Mouse (Mus musculus): ENCODE results near the gene R3hcc1l. TPM values are rescaled to one million over a fixed set of nuclear protein-coding genes. Genes with fewer than 3 reads are reported as not detected.

R3hcc1l gene
- polyA plus RNA-seq, 1 experiment from 2014 or later, result 26.3 TPM

DNA sequence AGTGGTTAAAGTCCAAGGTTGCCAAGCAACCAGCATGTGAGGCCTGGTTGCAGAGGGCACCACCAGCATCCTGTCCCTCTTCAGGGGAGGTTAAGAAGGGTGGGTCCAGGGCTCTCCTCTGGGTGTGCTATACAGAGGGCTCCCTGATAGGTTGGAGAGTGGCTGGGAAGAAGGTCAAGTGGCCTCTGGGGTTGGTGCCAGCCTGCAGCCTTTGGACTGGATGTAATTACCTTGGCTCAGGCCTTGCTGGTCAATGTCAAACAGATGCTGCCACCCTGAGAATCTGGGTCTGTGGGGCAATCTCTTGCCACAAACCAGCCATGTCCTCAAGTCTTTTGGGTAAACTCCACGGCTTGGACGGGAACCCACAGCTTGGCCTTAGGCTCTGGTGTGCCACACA, 82.9 kb downstream of the R3hcc1l start:
- peak; percentile 70 for DNase-seq (ENCODE audit: low spot score, missing footprints)
- H3K4me1 ChIP-seq (ENCODE audit: control insufficient read depth, insufficient read depth, low read length), result no peaks in the 10 kb centered on the region
- H3K27me3 ChIP-seq (ENCODE audit: control insufficient read depth, insufficient read depth, low read length), result no peaks in the 10 kb centered on the region
- H3K36me3 ChIP-seq (ENCODE audit: control insufficient read depth, insufficient read depth, low read length), result no peaks in the 10 kb centered on the region
- 92% methylated on average over 2 of the region's 2 CpGs for WGBS
- no peak overlapping the region for H3K9ac ChIP-seq (ENCODE audit: low read length)
- no peak for ATAC-seq (ENCODE audit: low FRiP score)
- H3K27ac ChIP-seq (ENCODE audit: low read depth, low read length), result no peak overlapping the region
- no peak overlapping the region for H3K4me2 ChIP-seq
- no peaks in the 10 kb centered on the region for H3K9me3 ChIP-seq (ENCODE audit: control insufficient read depth, low read length)
- no peak overlapping the region for H3K4me3 ChIP-seq (ENCODE audit: low read depth, low read length)

DNA sequence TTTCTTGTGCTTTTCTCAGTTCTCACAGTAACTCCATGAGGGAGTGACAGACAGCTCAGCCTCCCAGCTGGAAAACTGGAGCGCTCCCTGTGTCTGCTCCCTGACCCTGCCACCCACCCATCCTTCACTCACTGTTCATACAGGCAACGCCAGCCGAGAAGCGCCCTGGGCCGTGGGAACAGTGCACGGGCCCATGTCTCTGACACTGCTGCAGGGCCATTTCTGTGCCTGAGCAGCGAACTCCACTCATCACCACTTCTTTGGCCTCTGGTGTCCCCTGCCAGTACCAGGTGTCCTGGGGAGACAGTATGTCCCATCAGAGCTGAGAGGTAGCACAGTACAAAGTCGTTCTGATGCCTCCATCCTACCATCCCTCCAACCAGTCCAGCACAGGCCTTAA, 83.5 kb downstream of the R3hcc1l start:
- H3K4me2 ChIP-seq, result no peak overlapping the region
- no peak for ATAC-seq (ENCODE audit: low FRiP score)

DNA sequence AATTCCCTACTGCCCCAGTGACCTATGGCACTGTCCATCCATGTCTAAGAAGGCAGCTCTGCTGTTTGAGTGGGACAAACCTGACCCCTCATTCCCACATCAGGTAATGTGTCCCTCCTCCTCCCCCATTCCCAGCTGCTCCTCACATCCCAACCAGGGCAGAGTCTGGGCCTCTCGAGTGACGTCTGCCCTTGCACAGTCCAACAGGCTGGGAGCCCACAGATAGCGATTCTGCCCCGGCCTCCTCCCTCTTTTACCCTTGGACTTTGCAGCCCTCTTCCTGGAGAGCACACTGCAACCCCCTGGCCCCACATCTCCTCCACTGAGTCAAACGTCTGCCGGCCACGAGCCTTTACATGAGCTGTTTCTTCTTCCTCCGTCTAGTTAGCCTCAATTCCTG, 84.0 kb downstream of the R3hcc1l start:
- Histone ChIP-seq H3K27ac (ENCODE audit: low read depth, low read length) (no peak overlapping the region), H3K4me1 (ENCODE audit: control insufficient read depth, insufficient read depth, low read length) (no peaks in the 10 kb centered on the region), H3K4me3 (ENCODE audit: low read depth, low read length) (no peak overlapping the region), H3K27me3 (ENCODE audit: control insufficient read depth, insufficient read depth, low read length) (no peaks in the 10 kb centered on the region), H3K9me3 (ENCODE audit: control insufficient read depth, low read length) (no peaks in the 10 kb centered on the region), H3K9ac (ENCODE audit: low read length) (no peak overlapping the region), H3K36me3 (ENCODE audit: control insufficient read depth, insufficient read depth, low read length) (no peaks in the 10 kb centered on the region), H3K4me2 (no peak overlapping the region)
- peak; percentile 56 for DNase-seq (ENCODE audit: low spot score, missing footprints)
- WGBS, result 80% methylated on average over 8 of the region's 8 CpGs
- ATAC-seq (ENCODE audit: low FRiP score), result no peak

More for the DNA sequence above, 83.5 kb downstream of the R3hcc1l start:
- Histone ChIP-seq H3K9me3 (ENCODE audit: control insufficient read depth, low read length) (no peaks in the 10 kb centered on the region), H3K36me3 (ENCODE audit: control insufficient read depth, insufficient read depth, low read length) (no peaks in the 10 kb centered on the region), H3K4me3 (ENCODE audit: low read depth, low read length) (no peak overlapping the region), H3K9ac (ENCODE audit: low read length) (no peak overlapping the region), H3K4me1 (ENCODE audit: control insufficient read depth, insufficient read depth, low read length) (no peaks in the 10 kb centered on the region), H3K27ac (ENCODE audit: low read depth, low read length) (no peak overlapping the region), H3K27me3 (ENCODE audit: control insufficient read depth, insufficient read depth, low read length) (no peaks in the 10 kb centered on the region)
- 84% methylated on average over 8 of the region's 8 CpGs for WGBS
- DNase-seq (ENCODE audit: low spot score, missing footprints), result peak; percentile 72

DNA sequence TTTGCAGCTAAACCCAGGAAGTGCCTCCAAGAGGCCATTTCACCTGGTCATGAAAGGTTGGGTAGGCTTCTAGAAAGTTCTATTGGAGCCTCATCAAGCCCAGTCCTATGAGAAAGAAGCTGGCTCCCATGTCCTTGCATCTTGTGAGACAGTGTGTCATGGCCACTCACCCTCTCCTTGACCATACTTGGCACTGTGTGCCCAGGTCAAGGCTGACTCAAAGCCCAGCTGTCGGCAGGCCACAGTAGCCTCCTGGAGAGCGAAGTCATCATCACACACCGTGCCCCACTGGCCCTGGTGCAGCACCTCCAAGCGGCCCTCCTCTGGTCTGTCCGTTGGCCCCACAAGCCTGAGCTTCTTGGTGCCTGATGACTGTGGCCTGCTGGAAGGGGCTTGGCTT, 89.5 kb downstream of the R3hcc1l start:
- Histone ChIP-seq H3K4me2 (no peak overlapping the region), H3K27ac (ENCODE audit: low read depth, low read length) (no peak overlapping the region), H3K4me3 (ENCODE audit: low read depth, low read length) (no peak overlapping the region), H3K4me1 (ENCODE audit: control insufficient read depth, insufficient read depth, low read length) (peaks cover 5% of the 10 kb centered on the region; the same call in 1 of the 2 replicates), H3K27me3 (ENCODE audit: control insufficient read depth, insufficient read depth, low read length) (peaks cover 11% of the 10 kb centered on the region; the same call in 1 of the 2 replicates), H3K36me3 (ENCODE audit: control insufficient read depth, insufficient read depth, low read length) (no peaks in the 10 kb centered on the region), H3K9me3 (ENCODE audit: control insufficient read depth, low read length) (no peaks in the 10 kb centered on the region), H3K9ac (ENCODE audit: low read length) (no peak overlapping the region)
- 91% methylated on average over 5 of the region's 5 CpGs for WGBS
- DNase-seq (ENCODE audit: low spot score, missing footprints) (peak; percentile 68), ATAC-seq (ENCODE audit: low FRiP score) (no peak)

DNA sequence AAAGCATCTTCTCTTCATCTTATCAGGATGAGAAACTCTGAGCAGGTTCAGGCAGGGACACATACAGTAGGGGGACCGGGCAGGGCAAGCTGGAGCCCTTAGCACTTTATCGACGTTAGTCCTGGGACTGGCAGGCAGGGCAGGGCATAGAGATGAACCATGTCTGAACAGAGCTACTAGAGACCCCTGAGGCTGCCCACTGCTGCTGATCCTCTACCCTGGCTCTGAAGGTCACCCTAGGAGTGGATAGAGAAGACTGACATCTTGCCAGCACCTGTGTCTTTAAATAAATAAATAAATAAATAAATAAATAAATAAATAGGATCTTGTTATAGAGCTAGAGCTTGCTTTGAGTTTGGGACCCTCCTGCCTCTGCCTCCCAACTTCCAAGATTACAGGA, 91.2 kb downstream of the R3hcc1l start:
- DNase-seq (ENCODE audit: low spot score, missing footprints), result peak; percentile 84
- Histone ChIP-seq H3K27me3 (ENCODE audit: control insufficient read depth, insufficient read depth, low read length) (peaks cover 12% of the 10 kb centered on the region; the same call in 1 of the 2 replicates), H3K4me1 (ENCODE audit: control insufficient read depth, insufficient read depth, low read length) (peaks cover 5% of the 10 kb centered on the region; the same call in 1 of the 2 replicates), H3K27ac (ENCODE audit: low read depth, low read length) (no peak overlapping the region), H3K9ac (ENCODE audit: low read length) (no peak overlapping the region), H3K9me3 (ENCODE audit: control insufficient read depth, low read length) (no peaks in the 10 kb centered on the region), H3K4me2 (no peak overlapping the region), H3K36me3 (ENCODE audit: control insufficient read depth, insufficient read depth, low read length) (no peaks in the 10 kb centered on the region), H3K4me3 (ENCODE audit: low read depth, low read length) (no peak overlapping the region)
- ATAC-seq (ENCODE audit: low FRiP score), result no peak
- 96% methylated on average over 3 of the region's 3 CpGs for WGBS

DNA sequence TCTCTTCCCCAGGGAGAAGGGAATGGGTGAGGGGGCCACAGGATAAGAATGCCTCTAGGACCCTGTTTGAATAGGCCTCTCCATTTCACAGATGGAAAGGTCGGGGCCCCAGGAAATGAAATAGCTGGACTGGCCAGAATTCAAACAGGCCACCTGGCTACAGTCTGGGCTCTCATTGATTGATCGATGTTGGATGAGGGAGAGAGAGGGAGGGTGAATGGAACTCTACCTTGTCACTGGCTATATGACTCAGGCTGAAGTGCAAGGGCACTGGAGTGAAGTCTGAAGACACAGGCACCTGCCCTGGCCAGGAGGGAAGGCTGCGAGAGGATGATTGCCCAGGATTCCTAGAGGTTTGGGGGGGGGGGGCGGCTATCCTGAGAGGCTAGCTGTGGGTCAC, 93.2 kb downstream of the R3hcc1l start:
- no peak overlapping the region for H3K4me2 ChIP-seq
- H3K27me3 ChIP-seq (ENCODE audit: control insufficient read depth, insufficient read depth, low read length), result peaks cover 12% of the 10 kb centered on the region; the same call in 1 of the 2 replicates
- H3K4me1 ChIP-seq (ENCODE audit: control insufficient read depth, insufficient read depth, low read length), result peaks cover 5% of the 10 kb centered on the region; the same call in 1 of the 2 replicates
- 66% methylated on average over 4 of the region's 4 CpGs for WGBS
- H3K27ac ChIP-seq (ENCODE audit: low read depth, low read length), result no peak overlapping the region
- DNase-seq (ENCODE audit: low spot score, missing footprints) (peak; percentile 74), ATAC-seq (ENCODE audit: low FRiP score) (no peak)
- H3K36me3 ChIP-seq (ENCODE audit: control insufficient read depth, insufficient read depth, low read length), result no peaks in the 10 kb centered on the region
- H3K9ac ChIP-seq (ENCODE audit: low read length), result no peak overlapping the region
- H3K4me3 ChIP-seq (ENCODE audit: low read depth, low read length), result no peak overlapping the region
- no peaks in the 10 kb centered on the region for H3K9me3 ChIP-seq (ENCODE audit: control insufficient read depth, low read length)

DNA sequence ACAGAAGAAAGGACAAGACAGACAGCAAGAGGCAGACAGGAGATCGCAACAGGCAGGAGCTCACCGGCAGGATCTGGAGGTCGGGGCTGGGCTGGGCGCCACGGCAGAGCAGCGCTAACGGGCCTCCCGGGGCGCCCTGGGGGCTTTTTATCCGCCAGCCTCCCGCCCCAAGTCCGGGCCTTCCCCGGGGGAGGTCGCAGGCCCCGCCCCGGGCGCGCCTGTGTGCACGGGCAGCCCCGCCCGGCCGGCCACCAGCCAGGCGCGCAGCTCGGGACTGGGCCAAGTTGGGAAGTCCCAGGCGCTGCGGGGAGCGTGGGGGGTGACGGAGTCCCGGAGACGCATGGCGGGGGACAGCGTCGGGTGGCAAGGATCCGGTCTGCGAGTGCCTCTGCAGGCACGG, 94.1 kb downstream of the R3hcc1l start, which contains the start of gene Loxl4:
TSS of gene Loxl4 (minus strand) at position 160 of the 400 bp plus-strand sequence.
- H3K27ac ChIP-seq (ENCODE audit: low read depth, low read length), result no peak within 1 kb of the TSS
- H3K27me3 ChIP-seq (ENCODE audit: control insufficient read depth, insufficient read depth, low read length), result peaks cover 12% of the 10 kb centered on the region; the same call in 1 of the 2 replicates
- no peak for ATAC-seq (ENCODE audit: low FRiP score)

DNA sequence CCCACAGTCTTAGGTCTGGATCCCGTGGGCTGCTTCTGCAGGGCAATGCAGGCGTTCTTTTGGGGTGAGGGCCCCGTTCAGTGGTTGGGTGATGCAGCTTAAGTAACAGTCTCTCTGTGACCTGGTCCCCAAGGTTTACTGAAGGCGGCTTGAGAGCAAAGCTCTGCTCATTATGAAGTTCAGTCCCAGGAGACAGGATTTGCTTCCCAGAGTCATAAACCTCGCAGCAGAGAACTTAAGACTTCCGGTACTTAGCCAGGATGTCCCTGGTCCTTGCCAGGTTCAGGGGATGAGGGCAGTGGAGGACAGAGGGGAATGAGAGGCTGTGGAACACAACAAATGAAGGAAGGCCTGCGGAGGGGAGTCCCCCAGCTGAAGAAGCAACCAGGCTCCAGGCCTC, 94.6 kb downstream of the R3hcc1l start:
- Histone ChIP-seq H3K36me3 (ENCODE audit: control insufficient read depth, insufficient read depth, low read length) (no peaks in the 10 kb centered on the region), H3K27me3 (ENCODE audit: control insufficient read depth, insufficient read depth, low read length) (peaks cover 12% of the 10 kb centered on the region; the same call in 1 of the 2 replicates), H3K4me3 (ENCODE audit: low read depth, low read length) (peak overlapping the region; percentile 32), H3K9me3 (ENCODE audit: control insufficient read depth, low read length) (no peaks in the 10 kb centered on the region), H3K4me2 (peak overlapping the region; percentile 61), H3K4me1 (ENCODE audit: control insufficient read depth, insufficient read depth, low read length) (peaks cover 5% of the 10 kb centered on the region; the same call in 1 of the 2 replicates), H3K9ac (ENCODE audit: low read length) (no peak overlapping the region), H3K27ac (ENCODE audit: low read depth, low read length) (no peak overlapping the region)
- ATAC-seq (ENCODE audit: low FRiP score) (no peak), DNase-seq (ENCODE audit: low spot score, missing footprints) (peak; percentile 83)
- 32% methylated on average over 7 of the region's 7 CpGs for WGBS

More for the DNA sequence above, 94.1 kb downstream of the R3hcc1l start, which contains the start of gene Loxl4:
- Histone ChIP-seq H3K4me1 (ENCODE audit: control insufficient read depth, insufficient read depth, low read length) (peaks cover 5% of the 10 kb centered on the region; the same call in 1 of the 2 replicates), H3K4me2 (peak within 1 kb of the TSS; percentile 61), H3K36me3 (ENCODE audit: control insufficient read depth, insufficient read depth, low read length) (no peaks in the 10 kb centered on the region), H3K9me3 (ENCODE audit: control insufficient read depth, low read length) (no peaks in the 10 kb centered on the region), H3K9ac (ENCODE audit: low read length) (peak within 1 kb of the TSS; percentile 44), H3K4me3 (ENCODE audit: low read depth, low read length) (peak within 1 kb of the TSS; percentile 32)
- no peak for DNase-seq (ENCODE audit: low spot score, missing footprints)
- under 1% methylated on average over 35 of the region's 37 CpGs for WGBS

DNA sequence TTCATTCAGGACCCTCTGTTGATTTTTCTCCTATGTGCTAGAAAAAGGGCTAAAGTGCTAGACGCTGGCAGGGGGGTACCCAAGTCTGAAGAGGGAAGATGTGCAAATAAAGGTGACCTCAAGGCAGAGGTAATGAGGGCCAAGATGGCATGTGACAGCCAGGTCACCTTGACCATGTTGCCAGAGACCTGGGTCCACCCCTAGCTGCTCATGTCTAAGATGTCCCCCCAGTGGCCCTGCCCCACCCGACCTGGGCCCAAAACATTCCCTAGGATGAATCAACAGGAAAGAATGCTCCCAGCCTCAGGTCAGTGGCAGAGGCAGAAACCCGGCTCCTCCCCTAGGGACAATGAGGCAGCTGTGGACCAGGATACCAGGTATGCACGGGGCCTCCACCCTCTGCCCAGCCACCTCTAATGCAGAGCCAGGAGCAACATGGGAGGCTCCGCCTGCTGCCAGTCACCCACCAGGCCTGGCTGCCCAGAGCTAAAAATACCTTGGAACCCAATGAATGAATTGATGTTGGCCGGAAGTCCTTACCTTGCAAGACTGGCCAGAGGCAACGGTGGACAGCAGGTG, 95.2 kb downstream of the R3hcc1l start:
- no peak for ATAC-seq (ENCODE audit: low FRiP score)
- 79% methylated on average over 7 of the region's 7 CpGs for WGBS
- no peak overlapping the region for H3K4me2 ChIP-seq

More for the DNA sequence above, 95.2 kb downstream of the R3hcc1l start:
- no peaks in the 10 kb centered on the region for H3K36me3 ChIP-seq (ENCODE audit: control insufficient read depth, insufficient read depth, low read length)
- no peaks in the 10 kb centered on the region for H3K9me3 ChIP-seq (ENCODE audit: control insufficient read depth, low read length)
- no peak overlapping the region for H3K9ac ChIP-seq (ENCODE audit: low read length)
- H3K4me3 ChIP-seq (ENCODE audit: low read depth, low read length), result no peak overlapping the region
- DNase-seq (ENCODE audit: low spot score, missing footprints), result peak; percentile 54
- H3K27ac ChIP-seq (ENCODE audit: low read depth, low read length), result no peak overlapping the region
- peaks cover 12% of the 10 kb centered on the region; the same call in 1 of the 2 replicates for H3K27me3 ChIP-seq (ENCODE audit: control insufficient read depth, insufficient read depth, low read length)
- H3K4me1 ChIP-seq (ENCODE audit: control insufficient read depth, insufficient read depth, low read length), result peaks cover 5% of the 10 kb centered on the region; the same call in 1 of the 2 replicates

All from midbrain, embryonic 11.5 days (tissue).